In genomic region chr2:129403786-129404185, GRCm38 (mm10) we compare ENCODE assay signal across 36 mouse cellular contexts. TPM values are rescaled to one million over a fixed set of nuclear protein-coding genes. Genes with fewer than 3 reads are reported as not detected.
"Had no signal": no experiment of that assay in that cellular context is flagged by ENCODE, and none has a peak within 500 bp of the region (broad histone marks: within the 10 kb centered on the region; RNA-seq: fewer than 3 reads in every experiment).

No protein-coding gene starts in this region.

- DNase-seq: left cerebral cortex, postnatal 4 days; liver; liver, embryonic 13.5 days; liver, postnatal 0 days; lung, adult 18-20 months; lung, adult 2 months; lung, embryonic 14.5 days; lung, postnatal 10 days; lung, postnatal 14 days; lung, postnatal 36 days; midbrain, embryonic 14.5 days had no signal

- H3K27me3 ChIP-seq: limb, embryonic 12.5 days; limb, embryonic 13.5 days; limb, embryonic 15.5 days; liver, embryonic 12.5 days; liver, embryonic 13.5 days; liver, embryonic 15.5 days; lung, embryonic 15.5 days; megakaryocyte, embryonic 14.5 days; midbrain, embryonic 12.5 days; midbrain, embryonic 13.5 days; midbrain, embryonic 15.5 days; neural tube, embryonic 12.5 days had no signal

- H3K9me3 ChIP-seq: limb, embryonic 10.5 days; limb, embryonic 12.5 days; limb, embryonic 13.5 days; limb, embryonic 15.5 days; liver, embryonic 12.5 days; liver, embryonic 13.5 days; liver, embryonic 15.5 days; lung, embryonic 15.5 days; megakaryocyte, embryonic 14.5 days; midbrain, embryonic 10.5 days; midbrain, embryonic 12.5 days; midbrain, embryonic 13.5 days; midbrain, embryonic 15.5 days; neural tube, embryonic 12.5 days had no signal

- H3K36me3 ChIP-seq: limb, embryonic 10.5 days; limb, embryonic 12.5 days; limb, embryonic 13.5 days; limb, embryonic 15.5 days; liver, embryonic 12.5 days; liver, embryonic 13.5 days; liver, embryonic 15.5 days; lung, embryonic 15.5 days; midbrain, embryonic 10.5 days; midbrain, embryonic 12.5 days; midbrain, embryonic 13.5 days; midbrain, embryonic 15.5 days; neural tube, embryonic 12.5 days had no signal

- H3K27ac ChIP-seq: limb, embryonic 10.5 days; limb, embryonic 12.5 days; limb, embryonic 13.5 days; limb, embryonic 15.5 days; liver, embryonic 12.5 days; liver, embryonic 13.5 days; liver, embryonic 14.5 days; liver, embryonic 15.5 days; lung, embryonic 15.5 days; macrophage; midbrain, embryonic 10.5 days; midbrain, embryonic 12.5 days; midbrain, embryonic 13.5 days; midbrain, embryonic 15.5 days; neural tube, embryonic 12.5 days had no signal

- H3K4me1 ChIP-seq: limb, embryonic 10.5 days; limb, embryonic 12.5 days; limb, embryonic 13.5 days; limb, embryonic 15.5 days; lung, embryonic 15.5 days; midbrain, embryonic 10.5 days; midbrain, embryonic 12.5 days; midbrain, embryonic 13.5 days; midbrain, embryonic 15.5 days; neural tube, embryonic 12.5 days had no signal

- ATAC-seq: liver, embryonic 12.5 days; liver, postnatal 0 days; lung, postnatal 0 days; midbrain, embryonic 13.5 days; midbrain, embryonic 15.5 days; midbrain, embryonic 16.5 days had no signal

- H3K4me2 ChIP-seq: limb, embryonic 12.5 days; limb, embryonic 13.5 days; limb, embryonic 15.5 days; liver, embryonic 11.5 days; liver, embryonic 12.5 days; liver, embryonic 13.5 days; liver, embryonic 15.5 days; lung, embryonic 14.5 days; lung, embryonic 15.5 days; midbrain, embryonic 11.5 days; midbrain, embryonic 12.5 days; midbrain, embryonic 13.5 days; midbrain, embryonic 15.5 days; neural tube, embryonic 12.5 days had no signal

- H3K4me3 ChIP-seq: limb, embryonic 10.5 days; limb, embryonic 12.5 days; limb, embryonic 13.5 days; limb, embryonic 15.5 days; liver, embryonic 12.5 days; liver, embryonic 13.5 days; liver, embryonic 15.5 days; lung, embryonic 15.5 days; megakaryocyte, embryonic 14.5 days; midbrain, embryonic 10.5 days; midbrain, embryonic 12.5 days; midbrain, embryonic 13.5 days; midbrain, embryonic 15.5 days; myocyte; neural tube, embryonic 12.5 days had no signal

- H3K9ac ChIP-seq: limb, embryonic 12.5 days; limb, embryonic 13.5 days; limb, embryonic 15.5 days; liver, embryonic 12.5 days; liver, embryonic 13.5 days; liver, embryonic 14.5 days; liver, embryonic 15.5 days; liver, postnatal 0 days; lung, embryonic 14.5 days; lung, embryonic 15.5 days; midbrain, embryonic 12.5 days; midbrain, embryonic 13.5 days; midbrain, embryonic 15.5 days; neural tube, embryonic 12.5 days had no signal

RNA-seq across cellular contexts. Expression of gene Il1b, which starts 32.8 kb away (rescaled TPM):
- total RNA-seq: left cerebral cortex, postnatal 10 days; left cerebral cortex, postnatal 25 days; midbrain, postnatal 0 days had no signal
- polyA plus RNA-seq: limb, embryonic 10.5 days; limb, embryonic 12.5 days; lung, embryonic 14.5 days; lung, embryonic 15.5 days; lung, embryonic 16.5 days; midbrain, embryonic 10.5 days; midbrain, embryonic 11.5 days; midbrain, embryonic 12.5 days; midbrain, embryonic 13.5 days; midbrain, embryonic 14.5 days; midbrain, embryonic 15.5 days; midbrain, embryonic 16.5 days; neural tube, embryonic 11.5 days; neural tube, embryonic 12.5 days had no signal
